Mouse (Mus musculus) cerebellum, adult 11 months (tissue): ENCODE results near the gene Txndc16.

Source experiments
- DNase-seq: peaks from one replicate; pipeline ENCODE4 v3.0.0; 2022

Txndc16 gene

DNA sequence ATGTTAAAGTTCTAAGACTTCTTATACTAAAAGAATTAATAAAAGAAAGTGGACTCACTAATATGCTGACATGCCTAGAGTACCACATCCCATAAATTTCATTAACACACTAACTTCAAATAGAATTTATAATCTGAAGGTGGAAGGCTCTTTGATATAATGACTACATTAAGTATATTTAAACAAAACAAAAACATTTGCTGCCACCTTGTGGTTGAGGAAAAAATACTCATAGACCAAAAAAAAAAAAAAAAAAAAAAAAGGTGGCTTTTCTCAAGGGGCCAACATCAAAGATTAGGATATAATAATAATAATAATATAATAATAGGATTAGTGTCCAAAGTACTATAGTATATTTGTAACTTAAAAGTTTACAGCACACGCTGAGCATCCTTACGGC is 66.9 kb downstream of the Txndc16 start:
- DNase-seq: no peak

DNA sequence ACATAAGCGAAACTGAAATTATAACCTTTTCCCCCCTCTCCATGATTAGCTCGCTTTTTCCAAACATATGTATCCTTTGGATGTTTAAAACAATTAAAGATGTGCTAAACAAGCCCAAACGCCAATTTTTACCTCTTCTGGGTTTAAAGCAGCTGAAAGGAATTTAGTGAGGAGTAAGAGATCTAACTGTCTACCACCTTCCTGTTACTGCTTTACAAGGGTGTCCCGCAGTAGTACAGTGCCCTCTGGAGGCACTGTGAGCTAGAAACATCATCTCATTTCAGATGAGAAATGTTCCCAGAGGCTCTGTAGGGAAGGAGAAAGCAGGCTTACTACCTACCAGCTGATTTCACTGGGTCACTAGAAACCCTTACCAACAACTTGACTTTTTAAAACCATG is 77.6 kb downstream of the Txndc16 start:
- DNase-seq: no peak

DNA sequence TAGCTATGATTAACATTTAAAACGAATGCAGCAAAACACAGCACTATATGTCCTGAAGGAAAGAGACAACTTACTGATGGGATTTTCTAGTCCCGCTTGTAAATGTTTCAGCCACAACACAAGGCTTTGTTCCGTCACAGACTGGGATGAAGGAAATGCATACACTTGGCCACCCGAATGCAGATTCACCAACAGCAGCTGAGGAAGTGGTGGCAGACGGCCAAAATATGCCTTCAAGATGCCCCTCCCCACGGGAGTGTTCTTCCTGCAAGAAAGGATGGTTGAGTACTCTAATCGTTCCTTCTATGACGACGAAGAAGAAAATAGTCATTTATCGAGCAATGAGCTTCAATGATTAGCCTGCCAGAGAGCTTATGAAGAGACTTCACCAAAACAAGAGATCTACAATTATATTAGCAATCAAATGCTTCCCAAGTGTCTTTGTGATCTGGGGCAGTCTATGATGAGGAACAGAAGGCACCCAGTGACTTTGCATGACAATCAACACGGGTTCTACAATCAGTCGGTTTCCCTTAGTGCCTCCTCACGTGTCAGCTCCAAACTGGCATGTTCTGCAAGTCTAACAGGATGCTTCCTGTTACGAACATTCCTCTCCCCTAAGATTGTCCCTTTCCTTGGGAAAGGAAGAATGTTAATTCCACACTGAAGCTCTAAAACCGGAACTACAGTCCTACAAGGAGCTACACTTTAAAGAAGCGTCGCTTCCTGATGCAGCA is 79.6 kb downstream of the Txndc16 start:
- DNase-seq: no peak

DNA sequence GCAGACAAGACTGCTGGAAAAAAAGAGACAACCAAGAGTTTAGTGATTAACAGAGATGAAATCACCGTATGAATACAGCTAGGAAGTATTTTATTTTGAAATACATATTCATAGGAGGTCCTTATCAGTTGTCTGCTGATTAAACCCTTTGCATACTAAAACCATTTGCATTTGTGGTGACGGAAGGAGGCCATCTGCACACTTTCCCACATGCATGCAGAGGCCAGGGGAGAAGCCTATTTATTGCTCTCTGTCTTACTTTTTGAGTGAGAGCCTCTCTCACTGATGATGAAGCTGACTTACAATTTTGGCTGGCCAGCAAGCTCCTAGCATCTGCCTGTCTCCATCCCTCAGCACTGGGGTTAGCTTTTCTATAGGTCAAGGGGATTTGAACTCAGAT is 84.2 kb downstream of the Txndc16 start:
- no peak for DNase-seq

DNA sequence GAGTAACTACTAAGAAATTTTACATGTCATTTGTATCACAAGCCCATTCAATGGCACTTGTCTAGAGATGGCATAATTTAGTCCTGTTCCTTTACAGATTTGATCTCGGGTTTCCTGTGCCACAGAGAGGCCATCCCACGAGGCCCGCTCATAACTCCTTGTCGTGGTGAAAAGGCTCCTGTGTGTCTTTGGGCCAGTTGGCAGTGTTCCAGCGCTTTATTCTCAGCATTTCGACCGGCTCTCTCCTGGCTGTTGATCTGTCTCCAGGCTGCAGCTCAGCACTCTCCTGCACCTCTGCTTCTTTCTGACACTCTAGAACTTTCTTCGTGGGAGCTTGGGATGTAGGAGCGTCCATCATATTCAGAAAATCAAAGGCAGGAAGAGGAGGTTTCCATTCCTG is 84.6 kb downstream of the Txndc16 start:
- no peak for DNase-seq

DNA sequence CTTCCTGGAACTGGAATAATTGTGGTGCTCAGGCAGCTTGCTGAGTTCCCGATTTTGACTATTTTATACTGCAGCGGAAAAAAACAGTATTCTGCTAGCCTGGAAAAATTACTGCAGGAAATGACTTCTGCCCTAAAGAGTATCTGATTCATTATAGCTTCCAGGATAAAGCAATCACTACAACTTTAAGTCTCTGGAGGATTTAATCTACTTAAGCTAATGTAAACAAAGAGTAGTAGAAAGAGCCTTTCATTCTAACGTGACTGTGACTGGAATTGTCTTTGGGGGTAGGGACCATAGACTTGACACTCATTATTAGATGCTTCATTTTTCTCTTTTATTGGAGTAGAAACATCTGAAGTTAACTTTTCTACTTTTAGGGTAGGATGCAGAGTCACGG is 101.8 kb downstream of the Txndc16 start:
- DNase-seq: no peak

DNA sequence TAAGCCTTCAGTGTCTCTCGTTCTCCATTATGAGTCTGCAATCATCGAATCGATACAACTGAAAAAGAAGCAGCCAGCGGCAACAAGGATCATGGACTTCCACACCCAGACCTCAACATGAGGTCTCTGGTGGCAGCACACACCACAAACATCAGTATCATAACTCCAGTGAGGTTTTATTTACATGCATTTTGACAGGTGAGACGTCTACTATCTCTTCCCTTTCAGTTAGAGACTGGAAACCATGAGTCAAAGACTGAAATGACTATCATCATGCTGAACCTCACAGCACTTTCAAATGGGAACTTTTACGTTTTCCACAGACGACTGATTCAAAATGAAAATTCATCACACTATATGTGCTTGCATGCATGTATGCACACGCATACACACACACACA is 117.9 kb downstream of the Txndc16 start:
- DNase-seq: no peak

DNA sequence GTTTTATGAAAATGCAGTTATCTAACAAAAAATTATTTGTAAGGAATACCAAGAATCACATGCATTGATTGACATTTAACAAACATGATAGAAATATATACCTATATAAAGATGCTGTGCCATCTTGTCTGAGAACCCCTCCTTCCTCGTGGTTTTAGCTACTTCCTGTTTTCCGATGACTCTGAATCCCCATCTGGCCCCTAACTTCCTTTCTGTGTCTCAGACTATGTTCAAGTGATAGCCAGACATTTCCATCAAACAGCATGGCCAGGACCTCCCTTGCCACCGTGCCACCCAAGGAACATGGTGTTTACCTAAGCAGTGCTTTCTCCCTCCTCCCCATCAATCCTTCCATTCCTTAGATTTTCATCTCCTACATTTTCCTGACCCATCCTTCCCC is 127.8 kb downstream of the Txndc16 start:
- DNase-seq: no peak

DNA sequence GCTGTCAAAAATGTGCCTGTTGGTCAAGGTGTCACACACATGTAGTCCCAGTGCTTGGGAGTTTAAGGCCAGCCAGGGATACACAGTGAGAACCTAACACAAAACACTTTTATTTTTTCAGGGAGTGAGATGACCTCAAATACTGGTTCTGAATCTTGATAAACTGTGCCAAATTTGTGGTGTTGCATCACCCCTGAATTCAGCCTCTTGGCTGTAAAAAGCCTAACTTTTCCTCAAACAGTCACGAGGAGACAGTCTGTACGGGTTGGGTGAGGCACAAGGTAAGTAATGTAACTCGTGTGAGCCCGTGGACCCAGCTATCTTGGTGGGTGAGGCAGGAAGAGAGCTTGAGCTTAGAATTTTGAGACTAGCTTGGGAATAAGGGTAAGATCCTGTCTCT is 130.1 kb downstream of the Txndc16 start:
- DNase-seq: no peak

DNA sequence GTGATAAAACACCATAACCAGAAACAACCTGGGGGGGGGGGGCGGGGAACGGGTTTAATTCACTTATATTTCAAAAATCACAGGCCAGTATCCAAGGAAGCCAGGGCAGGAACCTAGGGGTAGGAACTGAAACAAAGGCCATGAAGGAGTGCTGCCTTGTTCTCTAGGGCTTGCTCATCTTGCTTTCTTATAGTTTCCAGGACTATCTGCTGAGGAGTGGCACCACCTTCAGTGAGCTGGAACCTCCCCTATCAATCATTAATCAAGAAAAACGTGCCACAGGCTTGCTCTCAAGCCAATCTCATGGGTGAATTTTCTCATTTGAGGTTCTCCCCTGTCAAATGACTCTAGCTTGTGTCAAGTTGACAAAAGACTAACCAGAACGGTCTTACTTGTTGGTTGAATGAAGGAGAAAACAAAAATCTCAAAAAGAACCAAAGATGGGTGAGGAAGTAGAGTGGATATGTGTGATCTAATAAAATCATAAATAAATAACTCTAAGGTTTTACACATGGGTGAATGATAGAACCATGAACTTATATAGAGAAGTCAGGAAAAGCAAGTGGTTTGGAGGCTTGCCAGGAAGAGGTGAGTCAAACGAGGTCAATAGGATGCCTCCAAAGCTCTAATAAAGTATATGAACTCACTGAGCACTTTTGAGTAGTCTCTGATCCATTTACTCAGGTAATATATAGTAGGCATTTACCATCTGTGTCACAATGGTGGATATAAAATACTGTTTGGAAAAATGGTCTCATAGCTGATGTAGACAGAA is 134.3 kb downstream of the Txndc16 start:
- no peak for DNase-seq

DNA sequence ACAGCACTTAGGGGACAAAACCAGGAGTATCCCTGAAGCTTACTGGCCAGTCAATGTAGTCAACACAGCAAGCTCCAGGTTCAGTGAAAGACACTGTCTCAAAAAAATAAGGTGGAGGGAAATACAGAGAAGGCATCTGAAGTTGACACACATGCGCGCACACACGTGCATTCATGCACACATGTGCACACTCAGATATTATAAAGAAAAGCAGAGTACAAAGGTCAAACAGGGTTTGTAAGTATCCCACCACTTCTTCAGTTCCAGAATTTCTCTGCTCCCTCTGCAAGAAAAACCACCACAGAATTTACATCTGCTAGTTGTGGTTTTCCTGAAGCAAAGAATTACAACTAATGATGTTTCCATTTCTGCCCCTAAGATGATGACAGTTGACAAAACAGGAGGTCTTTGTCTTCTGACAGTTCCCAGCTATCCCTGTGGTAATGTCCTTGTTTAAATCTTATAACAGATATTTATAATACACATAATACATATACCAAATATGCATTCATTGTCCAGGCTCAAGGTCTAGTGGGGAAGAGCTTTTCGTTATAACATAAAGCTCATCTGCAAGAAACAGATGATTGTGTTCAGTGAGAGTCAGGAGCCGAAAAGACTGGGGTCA is 135.4 kb downstream of the Txndc16 start:
- no peak for DNase-seq

DNA sequence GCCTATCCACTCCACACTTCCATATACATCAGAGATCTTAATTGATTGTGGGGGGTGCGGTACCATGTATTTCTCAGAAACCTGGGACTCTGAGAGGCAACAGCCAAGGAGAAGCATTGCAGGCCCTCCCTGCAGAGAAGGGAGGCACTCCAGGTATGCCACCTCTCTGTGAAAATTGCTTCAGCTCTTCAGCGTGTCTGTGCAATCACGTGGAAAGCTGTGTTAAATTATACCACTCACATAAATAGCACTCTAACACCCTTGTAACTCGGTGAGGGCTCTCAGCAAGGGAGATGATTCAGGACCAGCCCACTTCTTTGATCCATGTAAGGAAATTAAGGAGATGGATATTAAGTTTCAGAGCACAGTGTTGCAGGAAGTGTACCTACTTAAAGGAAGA is 136.6 kb downstream of the Txndc16 start:
- DNase-seq: no peak
